Mouse (Mus musculus) thymus, postnatal 0 days (tissue): Measurements from ENCODE around the gene Maml3. TPM values are rescaled to one million over a fixed set of nuclear protein-coding genes. Genes with fewer than 3 reads are reported as not detected.

Source experiments
- DNase-seq: peaks from one replicate; pipeline ENCODE4 v3.0.0-alpha.2; 2015; ENCODE audit warnings: low spot score
- polyA plus RNA-seq: library from polyadenylated mRNA; unstranded; fragments of >200 nt; fragmentation: Nextera tagmentation; extraction: Ambion mirVana; gene quantifications from 2 replicates; pipeline ENCODE4 v1.2.1, GENCODE M21; 2015

Maml3 gene
- 1.7 and 2.6 TPM in 2 replicates for polyA plus RNA-seq

DNA sequence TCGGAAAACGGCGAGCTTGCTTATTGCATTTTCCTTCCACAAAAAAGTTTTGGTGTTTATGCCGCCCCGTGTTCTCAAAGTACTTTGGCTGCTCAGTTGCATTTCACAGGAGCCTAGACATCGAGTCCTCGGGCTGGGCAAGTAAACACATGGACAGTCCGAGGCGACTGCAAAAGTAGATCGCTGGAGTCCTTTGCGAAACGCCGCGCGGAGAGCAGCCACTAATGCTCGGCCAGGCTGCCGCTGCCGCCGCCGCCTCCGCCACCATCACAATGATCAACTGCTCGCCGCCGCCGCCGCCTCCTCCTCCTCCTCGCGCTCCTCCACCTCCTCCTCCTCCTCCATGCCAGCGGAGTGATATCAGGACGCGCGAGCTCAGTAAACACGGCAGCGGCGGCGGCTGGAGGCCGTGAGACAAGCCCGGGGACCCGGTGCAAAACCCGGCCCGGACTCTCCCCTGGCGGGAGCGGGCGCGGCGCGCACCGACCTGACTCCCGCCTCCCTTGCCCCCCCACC is at the start of gene Maml3:
Gene Maml3 (minus strand): TSS at position 441 of the 516 bp plus-strand sequence.
- peak; percentile 93 for DNase-seq

- DNase-seq: no peak
Measured at GRCm38 (mm10) chr3:52151155-52151554, 46.3 kb upstream of the Maml3 start.

DNA sequence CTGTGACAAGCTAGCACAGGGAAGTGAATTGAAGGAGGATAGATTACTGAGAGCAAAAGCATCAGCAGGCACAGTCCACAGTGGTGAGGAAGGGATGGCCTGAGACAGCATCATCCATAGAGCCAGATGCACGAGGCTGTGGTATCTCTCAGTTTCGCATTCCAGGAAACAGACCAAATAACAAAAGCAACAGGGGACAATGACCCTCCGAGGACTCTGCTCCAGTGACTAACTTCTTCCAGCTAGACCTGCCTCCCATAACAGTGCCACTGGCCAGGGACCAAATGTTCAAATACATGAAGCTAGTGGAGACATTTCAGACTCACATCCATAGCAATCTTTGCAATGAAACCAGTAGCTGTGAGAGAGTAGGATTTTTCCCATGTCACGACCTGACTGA is 43.4 kb upstream of the Maml3 start:
- no peak for DNase-seq

- no peak for DNase-seq
Measured at GRCm38 (mm10) chr3:52144776-52145460, 40.0 kb upstream of the Maml3 start.

DNA sequence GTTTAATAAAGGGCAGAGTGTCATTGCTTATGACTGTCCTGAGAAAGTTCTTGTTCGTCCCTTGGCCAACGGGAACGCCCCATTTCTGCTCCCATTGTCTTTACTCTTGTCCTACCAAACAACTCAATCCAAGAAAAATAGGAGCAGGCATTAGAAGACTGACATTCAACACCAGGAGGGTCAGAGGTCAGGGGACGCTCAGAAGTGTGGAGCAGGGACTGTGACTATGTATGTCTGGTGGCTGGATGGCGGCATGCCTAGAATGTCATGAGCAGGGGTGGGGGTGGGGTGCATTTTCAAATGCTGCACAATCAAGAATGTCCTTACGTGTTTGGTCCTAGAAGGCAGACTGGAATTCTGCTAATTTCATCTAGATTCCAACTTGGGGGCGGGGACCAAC is 38.1 kb upstream of the Maml3 start:
- no peak for DNase-seq

DNA sequence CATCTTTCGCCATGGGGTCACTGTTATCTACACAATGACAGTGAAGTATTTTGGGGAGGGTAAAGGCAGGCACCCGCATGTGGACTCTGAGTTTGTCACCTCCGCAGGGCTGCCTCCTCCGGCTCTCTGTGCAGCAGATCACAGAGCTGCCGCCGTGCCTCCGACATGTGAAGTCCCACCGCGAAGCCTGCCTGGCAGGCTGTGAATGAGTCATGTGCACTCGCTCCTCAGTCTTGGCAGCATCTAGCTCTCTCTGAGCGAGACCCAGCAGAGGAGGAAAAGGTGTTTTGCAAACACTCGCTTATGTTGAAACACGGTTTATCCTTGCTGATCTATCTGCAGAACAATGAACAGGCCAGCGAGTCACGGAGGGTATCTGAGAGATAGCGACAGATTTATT is 35.3 kb upstream of the Maml3 start:
- DNase-seq: no peak

- DNase-seq: no peak
Measured at GRCm38 (mm10) chr3:52125421-52125820, 20.5 kb upstream of the Maml3 start.

GRCm38 (mm10) chr3:52120858-52121257 is 16.0 kb upstream of the Maml3 start:
- DNase-seq: no peak

- DNase-seq: no peak
Measured at GRCm38 (mm10) chr3:52119216-52119615, 14.3 kb upstream of the Maml3 start.

DNA sequence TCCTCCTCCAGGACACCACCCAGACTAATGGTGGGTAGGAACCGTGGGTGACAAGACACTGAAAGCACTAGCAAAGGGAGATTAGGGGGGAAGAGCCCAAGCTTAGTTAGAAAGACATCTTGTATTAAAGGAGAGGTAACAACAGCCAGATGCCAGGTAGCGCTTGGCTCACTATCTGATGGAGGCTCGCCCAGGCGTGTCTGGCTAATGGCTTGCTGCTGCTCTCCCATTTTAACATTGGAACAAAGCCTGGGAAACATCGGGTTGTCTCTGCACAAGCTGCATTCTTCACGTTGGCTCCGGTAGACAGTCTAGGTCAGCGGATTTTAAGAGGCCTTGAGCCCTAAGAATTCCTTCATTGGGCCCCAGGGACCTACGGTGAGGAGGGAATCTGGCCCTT is 10.5 kb upstream of the Maml3 start:
- no peak for DNase-seq

- DNase-seq: no peak
Measured at GRCm38 (mm10) chr3:52108027-52108426, 3.2 kb upstream of the Maml3 start.

- peak; percentile 77 for DNase-seq
Measured at GRCm38 (mm10) chr3:52105156-52105555, 280 bp upstream of the Maml3 start.

- DNase-seq: no peak
Measured at GRCm38 (mm10) chr3:52104208-52104607, 668 bp downstream of the Maml3 start.

DNA sequence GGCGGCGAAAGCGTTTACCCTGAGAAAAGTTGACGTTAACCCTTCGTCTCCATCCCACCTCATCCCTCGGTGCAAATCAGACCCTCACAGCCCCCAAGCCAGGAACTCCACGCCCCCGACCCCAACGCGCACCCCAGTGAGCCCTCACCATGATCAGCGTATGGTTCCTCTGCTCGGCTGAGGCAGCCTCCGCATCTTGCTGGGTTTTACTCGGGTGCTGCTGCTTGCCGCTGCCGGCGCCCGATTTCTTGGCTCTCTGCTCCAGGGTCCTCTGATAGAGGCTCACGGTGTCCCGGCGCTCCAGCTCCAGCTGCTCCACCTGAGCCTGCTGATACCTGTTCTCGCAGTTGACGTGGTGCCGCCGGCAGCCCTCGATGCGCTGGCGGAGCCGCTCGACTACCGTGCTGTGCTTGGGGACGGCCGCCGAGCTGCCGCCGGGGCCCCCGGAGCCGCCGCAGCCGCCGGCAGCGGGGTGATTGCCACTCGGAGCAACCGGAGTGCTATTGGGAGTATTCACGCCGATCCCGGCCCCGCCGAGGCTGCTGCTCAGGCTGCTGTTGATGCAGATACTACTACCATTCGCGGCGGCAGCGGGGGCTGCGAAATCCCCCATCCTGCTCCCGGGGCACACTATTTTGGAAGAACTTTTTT is 1.2 kb downstream of the Maml3 start:
- DNase-seq: peak; percentile 60

DNA sequence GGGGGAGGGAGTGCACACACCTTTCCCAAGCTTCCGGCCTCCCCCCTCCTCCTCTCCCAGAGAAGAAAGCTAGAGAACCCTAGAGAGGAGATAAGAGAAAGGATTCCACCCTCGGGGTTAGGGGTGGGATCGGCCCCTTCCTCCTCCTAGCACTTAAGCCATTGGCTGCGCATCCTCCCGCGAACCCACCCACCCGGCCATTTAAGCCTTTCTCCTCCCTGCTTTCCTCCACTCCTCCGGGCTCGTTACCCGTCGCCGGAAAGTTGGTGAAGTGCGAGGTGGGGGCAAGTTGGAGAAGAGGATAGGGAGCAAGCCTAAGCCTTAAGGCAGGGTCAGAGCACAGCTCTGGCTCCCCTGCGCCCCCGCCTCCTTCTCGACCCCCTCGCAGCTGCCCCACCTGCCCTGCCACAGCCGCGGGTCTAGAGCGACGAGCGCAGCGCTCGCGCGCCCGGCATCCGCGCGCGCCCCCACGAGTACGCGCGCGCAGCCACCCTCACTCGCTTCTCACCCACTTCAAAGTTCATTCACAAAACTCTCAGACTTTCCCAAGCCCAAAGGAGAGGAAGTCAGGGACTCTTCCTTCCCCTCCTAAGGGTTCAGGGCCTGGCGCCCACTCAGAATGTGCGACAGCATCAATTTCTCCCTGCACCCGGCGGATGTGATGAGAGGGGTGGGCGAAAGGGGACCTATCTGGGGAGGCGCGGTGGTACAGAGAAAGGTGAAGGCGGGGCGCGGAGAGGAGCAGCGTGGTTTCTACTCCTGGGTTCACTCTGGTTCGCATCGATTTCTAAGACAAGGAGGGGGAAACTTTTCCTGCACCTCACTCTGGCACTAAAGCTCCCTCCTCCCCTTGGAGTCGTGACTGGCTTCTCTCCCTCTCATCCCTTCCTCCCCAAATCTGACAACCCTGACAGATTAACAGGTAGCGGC is 2.0 kb downstream of the Maml3 start:
- peak; percentile 91 for DNase-seq

DNA sequence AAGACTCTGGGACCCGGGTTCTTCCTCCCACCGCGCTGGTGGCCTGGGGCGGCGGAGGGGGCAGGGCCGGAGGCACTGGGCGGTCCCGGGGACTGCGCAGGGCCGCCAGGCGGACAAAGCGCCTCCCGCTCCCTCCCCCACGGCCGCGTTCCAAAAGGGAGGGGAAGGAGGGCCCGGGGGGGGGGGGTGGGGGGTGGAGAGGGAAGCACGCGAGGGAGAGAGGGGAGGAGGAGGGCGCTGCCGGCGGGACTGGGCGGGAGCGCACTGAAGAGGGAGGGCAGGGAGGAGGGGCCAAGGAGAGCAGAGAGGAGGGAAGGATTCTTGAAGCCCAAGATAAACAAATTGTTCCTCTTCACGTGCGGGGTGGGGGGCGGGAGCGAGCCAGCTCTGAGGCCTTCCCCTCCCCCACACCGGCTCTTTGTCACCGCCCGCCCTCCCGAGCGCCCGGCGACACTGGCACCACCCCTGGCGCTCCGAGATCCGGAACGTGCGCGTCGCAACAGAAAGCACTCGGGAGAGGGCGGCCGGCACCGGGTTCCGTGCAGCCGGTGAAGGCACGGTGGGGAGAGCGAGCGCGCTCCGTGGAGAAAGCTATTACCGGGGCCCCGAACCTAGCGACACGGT is 2.8 kb downstream of the Maml3 start:
- peak; percentile 82 for DNase-seq

DNA sequence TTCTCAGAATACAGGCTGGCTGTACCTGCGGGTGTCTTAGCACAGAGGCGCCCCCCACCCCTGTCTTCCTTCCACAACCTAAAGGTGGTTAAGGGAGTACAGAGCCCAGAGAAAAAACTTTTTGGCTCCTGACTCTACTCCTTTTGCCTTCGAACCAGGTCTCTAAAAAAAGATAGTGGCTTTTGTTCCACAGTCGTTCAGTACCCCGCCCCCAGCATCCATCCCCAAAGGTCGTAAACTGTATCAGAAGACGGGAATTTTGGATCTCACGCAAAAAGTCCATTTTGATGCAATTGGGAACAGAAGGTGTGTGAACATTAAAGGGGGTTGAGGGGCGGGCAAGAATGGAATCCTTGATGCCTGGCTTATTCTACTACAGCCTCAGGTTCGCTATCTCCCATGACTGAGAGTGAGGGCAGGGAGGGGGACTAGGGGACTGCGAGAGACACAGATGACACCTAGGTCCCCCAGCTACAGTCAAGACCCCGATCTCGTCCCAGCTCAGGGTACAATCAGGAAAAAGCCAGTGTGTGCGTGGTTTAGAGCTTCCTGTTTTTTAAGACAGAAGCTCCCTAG is 3.4 kb downstream of the Maml3 start:
- DNase-seq: peak; percentile 6

- no peak for DNase-seq
Measured at GRCm38 (mm10) chr3:52100926-52101325, 4.0 kb downstream of the Maml3 start.

GRCm38 (mm10) chr3:52100306-52100705 is 4.6 kb downstream of the Maml3 start:
- DNase-seq: no peak

- no peak for DNase-seq
Measured at GRCm38 (mm10) chr3:52099286-52099685, 5.6 kb downstream of the Maml3 start.

GRCm38 (mm10) chr3:52091261-52091797 is 13.5 kb downstream of the Maml3 start:
- peak; percentile 21 for DNase-seq
